Mouse (Mus musculus) E14TG2a.4 (cell line): ENCODE results near the gene Arhgap21.

ENCODE experiments used
- H3K27me3 ChIP-seq: 2 replicates; pipeline ENCODE4 v1.6.1; 2014; ENCODE audit warnings: low read length, control low read depth; ENCODE audit not compliant: insufficient read depth
- H3K36me3 ChIP-seq: 2 replicates; pipeline ENCODE4 v1.6.1; 2014; ENCODE audit warnings: low read length, control low read depth; ENCODE audit not compliant: insufficient read depth
- H3K4me1 ChIP-seq: replicated peaks from 2 replicates; pipeline ENCODE4 v1.6.1; 2014; ENCODE audit warnings: low read depth, low read length, control low read depth
- H3K4me3 ChIP-seq: replicated peaks from 2 replicates; pipeline ENCODE4 v1.5.1; 2014; ENCODE audit warnings: mild to moderate bottlenecking, low read length
- H3K9me3 ChIP-seq: 2 replicates; pipeline ENCODE4 v1.6.1; 2014; ENCODE audit warnings: low read length, control low read depth
- CTCF ChIP-seq: conservative IDR thresholded peaks from 2 replicates; pipeline ENCODE4 v1.5.1; 2014; ENCODE audit warnings: low read length
- NANOG ChIP-seq: IDR thresholded peaks from 2 replicates; pipeline ENCODE4 v1.6.1; 2014; ENCODE audit warnings: borderline replicate concordance, low read length, mixed read lengths
- POU5F1 ChIP-seq: IDR thresholded peaks from 2 replicates; pipeline ENCODE4 v1.6.1; 2014; ENCODE audit warnings: low read length, borderline replicate concordance

Gene Arhgap21

GRCm38 (mm10) chr2:20831608-20832406 is 136.9 kb downstream of the Arhgap21 start:
- TF ChIP-seq CTCF (no peak), NANOG (no peak), POU5F1 (no peak)
- Histone ChIP-seq H3K27me3 (no peaks in the 10 kb centered on the region), H3K9me3 (peaks cover 27% of the 10 kb centered on the region), H3K4me3 (no peak overlapping the region), H3K36me3 (no peaks in the 10 kb centered on the region), H3K4me1 (no peaks in the 10 kb centered on the region)

- TF ChIP-seq NANOG (no peak), POU5F1 (no peak), CTCF (no peak)
- Histone ChIP-seq H3K27me3 (no peaks in the 10 kb centered on the region), H3K4me3 (no peak overlapping the region), H3K4me1 (no peaks in the 10 kb centered on the region), H3K9me3 (peaks cover 30% of the 10 kb centered on the region), H3K36me3 (no peaks in the 10 kb centered on the region)
Measured at GRCm38 (mm10) chr2:20830882-20831281, 137.8 kb downstream of the Arhgap21 start.

GRCm38 (mm10) chr2:20826258-20826657 is 142.4 kb downstream of the Arhgap21 start:
- Histone ChIP-seq H3K36me3 (no peaks in the 10 kb centered on the region), H3K27me3 (no peaks in the 10 kb centered on the region), H3K4me1 (no peaks in the 10 kb centered on the region), H3K4me3 (no peak overlapping the region), H3K9me3 (peaks cover 14% of the 10 kb centered on the region)
- TF ChIP-seq CTCF (no peak), POU5F1 (no peak), NANOG (no peak)

- peaks cover 39% of the 10 kb centered on the region for H3K9me3 ChIP-seq
- no peaks in the 10 kb centered on the region for H3K36me3 ChIP-seq
- no peak for TF ChIP-seq POU5F1
- TF ChIP-seq NANOG, result no peak
- no peak for TF ChIP-seq CTCF
- no peak overlapping the region for H3K4me3 ChIP-seq
- no peaks in the 10 kb centered on the region for H3K27me3 ChIP-seq
- no peaks in the 10 kb centered on the region for H3K4me1 ChIP-seq
Measured at GRCm38 (mm10) chr2:20818226-20818625, 150.5 kb downstream of the Arhgap21 start.

- H3K9me3 ChIP-seq, result peaks cover 22% of the 10 kb centered on the region
- H3K36me3 ChIP-seq, result peaks cover 26% of the 10 kb centered on the region
- no peaks in the 10 kb centered on the region for H3K4me1 ChIP-seq
- no peak overlapping the region for H3K4me3 ChIP-seq
- TF ChIP-seq CTCF (peak; percentile 83), NANOG (no peak)
- H3K27me3 ChIP-seq, result no peaks in the 10 kb centered on the region
Measured at GRCm38 (mm10) chr2:20813986-20814385, 154.7 kb downstream of the Arhgap21 start.

- no peak overlapping the region for H3K4me3 ChIP-seq
- H3K9me3 ChIP-seq, result peaks cover 22% of the 10 kb centered on the region
- no peaks in the 10 kb centered on the region for H3K4me1 ChIP-seq
- H3K36me3 ChIP-seq, result peaks cover 51% of the 10 kb centered on the region
- TF ChIP-seq POU5F1 (no peak), CTCF (no peak), NANOG (no peak)
- H3K27me3 ChIP-seq, result no peaks in the 10 kb centered on the region
Measured at GRCm38 (mm10) chr2:20811506-20811905, 157.2 kb downstream of the Arhgap21 start.

- 0 out of 2 replicates have a peak, but pooled peaks cover 4% of the 10 kb centered on the region for H3K4me1 ChIP-seq
- no peaks in the 10 kb centered on the region for H3K9me3 ChIP-seq
- TF ChIP-seq POU5F1 (no peak), NANOG (no peak), CTCF (no peak)
- H3K27me3 ChIP-seq, result no peaks in the 10 kb centered on the region
- no peak overlapping the region for H3K4me3 ChIP-seq
- H3K36me3 ChIP-seq, result peaks cover 94% of the 10 kb centered on the region
Measured at GRCm38 (mm10) chr2:20801236-20801890, 167.3 kb downstream of the Arhgap21 start.
